ENCODE assay signal across 24 mouse cellular contexts in the genomic region with DNA sequence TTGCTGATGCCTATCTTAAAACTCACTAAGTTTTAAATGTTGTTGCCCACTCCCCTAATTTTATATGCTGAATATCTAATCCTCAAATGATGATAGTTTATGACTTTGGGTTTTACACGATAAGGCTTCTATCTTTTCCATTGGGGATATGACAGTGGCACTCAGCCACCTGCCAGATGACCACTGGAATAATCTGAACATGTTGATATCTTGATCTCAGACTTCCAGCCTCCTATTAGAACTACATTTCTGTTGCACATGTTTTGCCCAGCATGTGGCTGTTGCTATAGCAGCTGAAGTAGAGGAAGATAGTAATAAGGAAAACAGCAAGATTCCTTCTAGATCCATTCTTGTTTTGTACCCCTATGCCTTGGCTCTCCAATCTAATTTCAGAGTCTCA.
DNase-seq lines count a peak whose midpoint lies in the region; ATAC-seq and TF ChIP-seq lines count a peak whose summit lies in the region.
"Had no signal": no experiment of that assay in that cellular context is flagged by ENCODE, and none has a peak within 500 bp of the region (broad histone marks: within the 10 kb centered on the region; RNA-seq: fewer than 3 reads in every experiment).

No protein-coding gene starts in this region.

- WGBS in midbrain, postnatal 0 days = 55% methylated on average over 1 of the region's 1 CpGs
- 73% methylated on average over 1 of the region's 1 CpGs for WGBS in midbrain, embryonic 16.5 days

- TF ChIP-seq CTCF in layer of hippocampus, adult 2 months (conservative IDR thresholded peaks at IDR 0.05) = no peak
- TF ChIP-seq CTCF in midbrain, postnatal 0 days (IDR thresholded peaks at IDR 0.05) = no peak

- no peak overlapping the region for H3K4me3 ChIP-seq in layer of hippocampus, adult 2 months
- H3K4me3 ChIP-seq in midbrain, postnatal 0 days (ENCODE audit: low read depth, low read length) = no peak overlapping the region
- no peak overlapping the region for H3K4me3 ChIP-seq in midbrain, embryonic 16.5 days (ENCODE audit: low read depth, low read length)
- H3K4me3 ChIP-seq: embryonic facial prominence, embryonic 10.5 days; embryonic facial prominence, embryonic 13.5 days; erythroblast, embryonic 14.5 days; forebrain, embryonic 12.5 days; forebrain, embryonic 15.5 days; gastrocnemius, adult 2 months; intestine, embryonic 15.5 days had no signal

- no peak overlapping the region for H3K4me2 ChIP-seq in midbrain, postnatal 0 days (ENCODE audit: low read depth, low read length, poor library complexity, severe bottlenecking)
- no peak overlapping the region for H3K4me2 ChIP-seq in midbrain, embryonic 16.5 days (ENCODE audit: low read length)
- H3K4me2 ChIP-seq: embryonic facial prominence, embryonic 13.5 days; forebrain, embryonic 12.5 days; forebrain, embryonic 15.5 days; heart, embryonic 11.5 days; hindbrain, embryonic 14.5 days; intestine, embryonic 15.5 days had no signal

- H3K9ac ChIP-seq in midbrain, postnatal 0 days (replicated peaks; ENCODE audit: low read length, poor library complexity, severe bottlenecking) = no peak overlapping the region
- H3K9ac ChIP-seq in midbrain, embryonic 16.5 days (ENCODE audit: low read depth, low read length) = no peak overlapping the region
- H3K9ac ChIP-seq: embryonic facial prominence, embryonic 13.5 days; forebrain, embryonic 12.5 days; forebrain, embryonic 15.5 days; hindbrain, embryonic 14.5 days; intestine, embryonic 15.5 days had no signal

- DNase-seq in frontal cortex, postnatal 10 days (ENCODE audit: low spot score in 2 of 2) = no peak
- DNase-seq in layer of hippocampus, adult 2 months (ENCODE audit: low spot score in 2 of 2) = no peak
- no peak for DNase-seq in layer of hippocampus, adult 9-10 months (ENCODE audit: low spot score)
- peak; percentile 54 for DNase-seq in midbrain, postnatal 0 days (ENCODE audit: low spot score)
- DNase-seq: adrenal gland, adult 2 months; adrenal gland, postnatal 14 days; cerebellum, adult 11 months; cerebellum, adult 2 months; cerebellum, postnatal 25 days; embryo, embryonic 11 days; gastrocnemius, adult 2 months; gastrocnemius, postnatal 14 days; heart, adult 11 months had no signal

- H3K9me3 ChIP-seq in midbrain, postnatal 0 days (ENCODE audit: low read length) = no peaks in the 10 kb centered on the region
- no peaks in the 10 kb centered on the region for H3K9me3 ChIP-seq in midbrain, embryonic 16.5 days (replicated peaks; ENCODE audit: control insufficient read depth, low read length, poor library complexity, severe bottlenecking)
- H3K9me3 ChIP-seq: embryonic facial prominence, embryonic 10.5 days; embryonic facial prominence, embryonic 13.5 days; forebrain, embryonic 12.5 days; forebrain, embryonic 15.5 days; intestine, embryonic 15.5 days had no signal

- ATAC-seq in frontal cortex, adult (ENCODE audit: low TSS enrichment) = peak; percentile 38; the same call in 1 of the 2 replicates
- ATAC-seq in midbrain, postnatal 0 days (ENCODE audit: low FRiP score) = no peak
- ATAC-seq in midbrain, embryonic 16.5 days = no peak
- ATAC-seq: CD4-positive, CD25-positive, alpha-beta regulatory T cell, adult 4 months; forebrain, embryonic 15.5 days; intestine, embryonic 15.5 days had no signal

- H3K27ac ChIP-seq in layer of hippocampus, adult 2 months = peak overlapping the region; percentile 56; the same call in 1 of the 2 replicates
- no peak overlapping the region for H3K27ac ChIP-seq in midbrain, postnatal 0 days (ENCODE audit: low read depth, low read length)
- no peak overlapping the region for H3K27ac ChIP-seq in midbrain, embryonic 16.5 days (ENCODE audit: low read length)
- H3K27ac ChIP-seq: embryonic facial prominence, embryonic 10.5 days; embryonic facial prominence, embryonic 13.5 days; forebrain, embryonic 12.5 days; forebrain, embryonic 15.5 days; gastrocnemius, adult 2 months; hindbrain, embryonic 14.5 days; intestine, embryonic 15.5 days had no signal

- no peaks in the 10 kb centered on the region for H3K36me3 ChIP-seq in midbrain, postnatal 0 days (ENCODE audit: insufficient read depth, low read length)
- H3K36me3 ChIP-seq in midbrain, embryonic 16.5 days (ENCODE audit: control insufficient read depth, insufficient read depth, low read length) = no peaks in the 10 kb centered on the region
- H3K36me3 ChIP-seq: embryonic facial prominence, embryonic 10.5 days; embryonic facial prominence, embryonic 13.5 days; forebrain, embryonic 12.5 days; forebrain, embryonic 15.5 days; intestine, embryonic 15.5 days had no signal

- H3K27me3 ChIP-seq in midbrain, postnatal 0 days (ENCODE audit: insufficient read depth, low read length) = no peaks in the 10 kb centered on the region
- no peaks in the 10 kb centered on the region for H3K27me3 ChIP-seq in midbrain, embryonic 16.5 days (ENCODE audit: control insufficient read depth, insufficient read depth, low read depth, low read length)
- H3K27me3 ChIP-seq: embryonic facial prominence, embryonic 13.5 days; forebrain, embryonic 12.5 days; forebrain, embryonic 15.5 days; intestine, embryonic 15.5 days had no signal

- no peaks in the 10 kb centered on the region for H3K4me1 ChIP-seq in midbrain, postnatal 0 days (ENCODE audit: insufficient read depth, low read length)
- H3K4me1 ChIP-seq in midbrain, embryonic 16.5 days (ENCODE audit: control insufficient read depth, insufficient read depth, low read length) = no peaks in the 10 kb centered on the region
- H3K4me1 ChIP-seq: embryonic facial prominence, embryonic 10.5 days; embryonic facial prominence, embryonic 13.5 days; forebrain, embryonic 12.5 days; forebrain, embryonic 15.5 days; intestine, embryonic 15.5 days had no signal
